Mouse (Mus musculus): Measurements from ENCODE around the gene Cd70. TPM values are rescaled to one million over a fixed set of nuclear protein-coding genes. Genes with fewer than 3 reads are reported as not detected.

Cd70 gene
- not detected in 2 replicates for polyA plus RNA-seq (2012; rRNA removed)

- no peaks in the 10 kb centered on the region for H3K36me3 ChIP-seq (ENCODE audit: control insufficient read depth, insufficient read depth, low read length)
- no peak within 1 kb of the TSS for H3K27ac ChIP-seq (ENCODE audit: control insufficient read depth, insufficient read depth, low read depth, low read length)
- no peak within 1 kb of the TSS; the same call in 1 of the 2 replicates for H3K4me3 ChIP-seq (ENCODE audit: control insufficient read depth, low read depth, low read length)
- TF ChIP-seq CTCF (IDR thresholded peaks at IDR 0.05; ENCODE audit: control insufficient read depth, insufficient read depth, insufficient replicate concordance, low read depth, low read length) (no peak), POLR2A (IDR thresholded peaks at IDR 0.05; ENCODE audit: control insufficient read depth, low read depth, low read length) (no peak)
- peaks cover 3% of the 10 kb centered on the region; the same call in 1 of the 2 replicates for H3K4me1 ChIP-seq (ENCODE audit: control insufficient read depth, insufficient read depth, low read length)
- H3K27me3 ChIP-seq (ENCODE audit: control insufficient read depth, insufficient read depth, low read length) = no peaks in the 10 kb centered on the region
These were observed at the start of gene Cd70 for GRCm38 (mm10) chr17:57148994-57149803. Cd70 (minus strand) TSS chr17:57149777.

- no peaks in the 10 kb centered on the region for H3K27me3 ChIP-seq (ENCODE audit: control insufficient read depth, insufficient read depth, low read length)
- TF ChIP-seq POLR2A (IDR thresholded peaks at IDR 0.05; ENCODE audit: control insufficient read depth, low read depth, low read length) (no peak), CTCF (IDR thresholded peaks at IDR 0.05; ENCODE audit: control insufficient read depth, insufficient read depth, insufficient replicate concordance, low read depth, low read length) (no peak)
These were observed 48.7 kb upstream of the Cd70 start for GRCm38 (mm10) chr17:57198252-57198651.

GRCm38 (mm10) chr17:57195326-57196010 is 45.9 kb upstream of the Cd70 start:
- Histone ChIP-seq H3K4me1 (ENCODE audit: control insufficient read depth, insufficient read depth, low read length) (peaks cover 3% of the 10 kb centered on the region), H3K4me3 (ENCODE audit: control insufficient read depth, low read depth, low read length) (no peak overlapping the region), H3K27me3 (ENCODE audit: control insufficient read depth, insufficient read depth, low read length) (no peaks in the 10 kb centered on the region), H3K36me3 (ENCODE audit: control insufficient read depth, insufficient read depth, low read length) (no peaks in the 10 kb centered on the region), H3K27ac (ENCODE audit: control insufficient read depth, insufficient read depth, low read depth, low read length) (no peak overlapping the region)
- TF ChIP-seq POLR2A (IDR thresholded peaks at IDR 0.05; ENCODE audit: control insufficient read depth, low read depth, low read length) = no peak
- TF ChIP-seq CTCF (IDR thresholded peaks at IDR 0.05; ENCODE audit: control insufficient read depth, insufficient read depth, insufficient replicate concordance, low read depth, low read length) = no peak

More at GRCm38 (mm10) chr17:57198252-57198651, 48.7 kb upstream of the Cd70 start:
- no peak overlapping the region for H3K4me3 ChIP-seq (ENCODE audit: control insufficient read depth, low read depth, low read length)
- no peaks in the 10 kb centered on the region for H3K4me1 ChIP-seq (ENCODE audit: control insufficient read depth, insufficient read depth, low read length)
- no peak overlapping the region for H3K27ac ChIP-seq (ENCODE audit: control insufficient read depth, insufficient read depth, low read depth, low read length)
- no peaks in the 10 kb centered on the region for H3K36me3 ChIP-seq (ENCODE audit: control insufficient read depth, insufficient read depth, low read length)

GRCm38 (mm10) chr17:57194771-57195170 is 45.2 kb upstream of the Cd70 start:
- H3K27ac ChIP-seq (ENCODE audit: control insufficient read depth, insufficient read depth, low read depth, low read length) = no peak overlapping the region
- H3K4me1 ChIP-seq (ENCODE audit: control insufficient read depth, insufficient read depth, low read length) = peaks cover 6% of the 10 kb centered on the region
- H3K27me3 ChIP-seq (ENCODE audit: control insufficient read depth, insufficient read depth, low read length) = no peaks in the 10 kb centered on the region
- no peak overlapping the region for H3K4me3 ChIP-seq (ENCODE audit: control insufficient read depth, low read depth, low read length)
- no peaks in the 10 kb centered on the region for H3K36me3 ChIP-seq (ENCODE audit: control insufficient read depth, insufficient read depth, low read length)
- TF ChIP-seq CTCF (IDR thresholded peaks at IDR 0.05; ENCODE audit: control insufficient read depth, insufficient read depth, insufficient replicate concordance, low read depth, low read length) = no peak
- TF ChIP-seq POLR2A (IDR thresholded peaks at IDR 0.05; ENCODE audit: control insufficient read depth, low read depth, low read length) = no peak

- Histone ChIP-seq H3K4me3 (ENCODE audit: control insufficient read depth, low read depth, low read length) (no peak within 1 kb of the TSS), H3K27ac (ENCODE audit: control insufficient read depth, insufficient read depth, low read depth, low read length) (no peak within 1 kb of the TSS), H3K36me3 (ENCODE audit: control insufficient read depth, insufficient read depth, low read length) (no peaks in the 10 kb centered on the region), H3K27me3 (ENCODE audit: control insufficient read depth, insufficient read depth, low read length) (no peaks in the 10 kb centered on the region), H3K4me1 (ENCODE audit: control insufficient read depth, insufficient read depth, low read length) (peaks cover 6% of the 10 kb centered on the region)
- TF ChIP-seq CTCF (IDR thresholded peaks at IDR 0.05; ENCODE audit: control insufficient read depth, insufficient read depth, insufficient replicate concordance, low read depth, low read length) = no peak
- no peak for TF ChIP-seq POLR2A (IDR thresholded peaks at IDR 0.05; ENCODE audit: control insufficient read depth, low read depth, low read length)
These were observed 44.5 kb upstream of the Cd70 start, which contains the start of gene Tnfsf14 for GRCm38 (mm10) chr17:57194041-57194507. Tnfsf14 (minus strand) TSS chr17:57194177.

GRCm38 (mm10) chr17:57188510-57189192 is 39.1 kb upstream of the Cd70 start:
- TF ChIP-seq POLR2A (IDR thresholded peaks at IDR 0.05; ENCODE audit: control insufficient read depth, low read depth, low read length) (no peak), CTCF (IDR thresholded peaks at IDR 0.05; ENCODE audit: control insufficient read depth, insufficient read depth, insufficient replicate concordance, low read depth, low read length) (no peak)

More at GRCm38 (mm10) chr17:57188510-57189192, 39.1 kb upstream of the Cd70 start:
- no peak overlapping the region for H3K27ac ChIP-seq (ENCODE audit: control insufficient read depth, insufficient read depth, low read depth, low read length)
- H3K4me3 ChIP-seq (ENCODE audit: control insufficient read depth, low read depth, low read length) = no peak overlapping the region
- peaks cover 6% of the 10 kb centered on the region for H3K4me1 ChIP-seq (ENCODE audit: control insufficient read depth, insufficient read depth, low read length)
- no peaks in the 10 kb centered on the region for H3K27me3 ChIP-seq (ENCODE audit: control insufficient read depth, insufficient read depth, low read length)
- H3K36me3 ChIP-seq (ENCODE audit: control insufficient read depth, insufficient read depth, low read length) = no peaks in the 10 kb centered on the region
